Mouse (Mus musculus): ENCODE measurements around the gene Exosc1. TPM values are rescaled to one million over a fixed set of nuclear protein-coding genes. Genes with fewer than 3 reads are reported as not detected.
A peak's percentile ranks its signal among the peaks of the same experiment; 100 is the strongest.

The Exosc1 gene
- polyA plus RNA-seq, 1 experiment: 20.9 TPM

DNA sequence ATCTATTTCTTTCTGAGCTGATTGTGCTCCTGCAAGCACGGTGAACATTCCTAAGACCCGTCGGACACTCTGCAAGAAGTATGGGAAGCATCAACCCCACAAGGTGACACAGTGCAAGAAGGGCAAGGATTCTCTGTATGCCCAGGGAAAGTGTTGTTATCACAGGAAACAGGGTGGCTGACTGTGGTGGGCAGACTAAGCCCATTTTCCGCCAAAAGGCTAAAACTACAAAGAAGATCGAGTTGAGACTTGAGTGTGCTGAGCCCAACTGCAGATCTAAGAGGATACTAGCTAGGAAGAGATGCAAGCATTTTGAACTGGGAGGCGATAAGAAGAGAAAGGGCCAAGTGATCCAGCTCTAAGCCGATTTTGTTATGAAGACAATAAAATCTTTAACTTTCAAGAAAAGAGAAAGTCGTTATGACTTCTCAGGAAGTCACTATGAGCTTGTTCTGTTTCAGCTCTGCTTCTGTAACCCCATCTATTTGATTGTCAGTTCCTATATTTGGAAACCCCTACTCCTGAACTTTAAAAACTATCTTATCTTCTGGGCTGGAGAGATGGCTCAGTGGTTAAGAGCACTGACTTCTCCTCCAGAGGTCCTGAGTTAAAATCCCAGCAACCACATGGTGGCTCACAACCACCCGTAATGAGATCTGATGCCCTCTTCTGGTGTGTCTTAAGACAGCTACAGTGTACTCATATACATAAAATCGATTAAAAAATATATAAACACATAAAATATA is 30.2 kb downstream of the Exosc1 start:
- TF ChIP-seq GATA1 (IDR thresholded peaks at IDR 0.05; ENCODE audit: low read length): no peak

DNA sequence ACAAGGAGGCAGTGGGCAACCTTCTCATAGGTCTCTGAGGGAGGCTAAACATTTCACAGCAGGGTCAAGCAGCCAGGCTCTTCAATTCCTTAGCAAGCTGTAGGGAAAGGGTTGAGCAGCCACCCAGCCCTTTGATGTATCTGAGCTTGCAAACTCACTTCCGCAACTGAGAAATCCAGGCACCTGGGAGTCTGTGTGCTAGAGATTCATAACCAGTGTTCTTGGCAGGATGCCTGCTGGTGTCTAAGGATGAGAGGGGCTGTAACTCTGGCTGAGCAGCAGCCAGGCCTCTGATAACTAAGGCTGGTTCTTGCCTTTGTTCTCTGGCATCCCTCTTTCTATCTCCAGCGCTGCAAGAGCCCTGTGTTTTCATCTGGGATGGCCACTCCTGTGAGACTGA is 31.5 kb downstream of the Exosc1 start:
- TF ChIP-seq GATA1 (IDR thresholded peaks at IDR 0.05; ENCODE audit: low read length): no peak

DNA sequence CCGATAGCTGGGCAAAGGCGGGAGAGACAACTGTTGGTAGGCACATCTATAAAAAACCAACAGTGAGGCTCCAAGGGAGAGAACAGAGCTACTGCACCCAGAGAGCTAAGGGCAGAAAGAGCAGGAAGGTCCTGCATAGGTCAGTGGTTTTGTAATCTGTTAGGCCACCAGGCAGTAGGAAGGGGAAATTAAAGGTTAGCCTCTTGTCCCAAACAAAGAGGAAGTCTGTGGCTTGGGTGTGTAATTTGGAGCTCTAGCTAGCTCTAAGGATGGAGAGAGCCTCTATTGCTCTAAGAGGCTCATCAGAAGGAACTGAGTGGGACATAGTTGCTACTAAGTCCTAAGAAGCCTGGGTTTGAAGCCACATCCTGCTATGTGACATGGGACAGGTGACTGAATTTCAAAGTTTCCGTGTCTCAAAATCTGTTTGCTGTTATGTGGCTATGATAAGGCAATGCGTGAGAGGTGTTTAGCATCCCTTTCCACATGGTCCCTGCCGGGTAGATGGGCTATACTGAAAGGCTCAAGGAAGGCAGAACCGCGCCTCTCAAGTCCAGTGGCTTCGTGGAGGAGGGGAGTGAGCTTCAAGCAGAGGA is 32.6 kb downstream of the Exosc1 start:
- no peak for TF ChIP-seq GATA1 (IDR thresholded peaks at IDR 0.05; ENCODE audit: low read length)

DNA sequence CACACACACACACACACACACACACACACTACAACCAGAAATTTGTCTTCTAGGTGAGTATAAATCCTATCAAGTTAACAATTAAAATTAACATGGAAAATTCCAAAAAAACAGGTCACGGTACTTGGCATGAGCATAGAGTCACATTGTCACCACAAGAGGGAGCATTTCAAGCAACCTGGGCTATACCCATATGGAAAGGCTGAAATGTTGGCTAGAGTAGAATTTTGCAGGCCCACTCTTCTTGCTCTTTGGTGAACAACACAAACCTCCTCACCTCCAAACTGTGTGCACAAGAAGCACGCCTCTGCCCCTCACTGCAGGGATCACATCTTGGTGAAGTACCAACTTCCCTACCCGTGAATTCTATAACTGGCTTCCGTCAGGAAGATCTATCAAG is 34.4 kb downstream of the Exosc1 start:
- no peak for TF ChIP-seq GATA1 (IDR thresholded peaks at IDR 0.05; ENCODE audit: low read length)

DNA sequence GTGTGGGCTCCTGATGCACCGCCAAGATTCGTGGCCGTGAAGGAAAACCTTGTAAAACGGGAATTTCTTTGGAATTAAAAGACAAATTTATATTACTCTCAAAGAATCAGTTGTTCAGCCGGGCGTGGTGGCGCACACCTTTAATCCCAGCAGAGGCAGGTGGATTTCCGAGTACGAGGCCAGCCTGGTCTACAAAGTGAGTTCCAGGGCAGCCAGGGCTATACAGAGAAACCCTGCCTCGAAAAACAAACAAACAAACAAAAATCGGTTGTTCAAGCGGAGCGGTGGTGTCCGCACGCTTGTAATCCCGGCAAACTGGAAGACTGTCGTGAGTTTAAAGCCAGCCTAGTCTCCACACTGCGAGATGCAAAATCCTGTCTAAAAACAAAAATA is 36.9 kb downstream of the Exosc1 start:
- no peak for TF ChIP-seq GATA1 (IDR thresholded peaks at IDR 0.05; ENCODE audit: low read length)

DNA sequence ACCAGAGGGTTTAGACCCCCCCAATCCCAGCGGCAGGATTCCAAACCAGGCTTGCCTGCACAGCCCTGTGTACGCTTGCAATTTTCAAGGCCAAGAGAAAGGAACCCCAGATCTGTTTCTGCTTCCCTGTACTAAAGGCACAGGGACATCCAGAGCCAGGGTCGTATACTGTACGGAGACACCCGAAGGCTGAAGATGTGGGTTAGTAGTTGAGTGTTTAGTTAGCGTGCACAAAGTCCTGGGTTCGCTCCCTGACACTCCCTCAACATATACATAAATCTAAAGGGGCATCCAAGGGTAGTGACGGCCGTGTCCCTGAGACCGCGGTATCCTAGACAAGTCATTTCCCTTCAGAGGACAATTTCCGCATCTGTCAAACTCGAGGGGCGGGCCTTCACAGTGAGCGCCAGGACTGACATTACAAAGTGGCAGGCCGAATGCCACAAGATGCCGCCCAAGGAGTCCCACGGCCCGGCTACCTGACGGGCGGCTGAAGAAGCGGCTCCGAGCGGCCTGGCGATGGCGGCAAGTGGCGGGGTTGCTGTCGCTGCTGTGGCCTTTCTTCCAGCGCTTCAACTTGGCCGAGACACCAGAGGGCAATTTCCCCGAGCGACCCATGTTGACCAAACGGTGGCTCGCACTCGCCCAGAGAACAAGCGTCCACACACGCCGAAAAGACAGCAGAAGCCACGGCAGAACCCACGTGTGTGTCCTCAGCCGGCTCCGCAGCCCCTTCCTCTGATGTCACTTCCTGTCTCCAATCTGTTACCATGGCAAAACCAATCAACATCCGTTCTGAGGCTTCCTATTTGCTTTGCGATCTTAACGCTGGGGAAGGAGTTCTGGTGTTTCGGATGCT is 37.5 kb downstream of the Exosc1 start, which contains the start of gene Rrp12:
Gene Rrp12 (minus strand): TSS at position 714 of the 859 bp plus-strand sequence.
- TF ChIP-seq GATA1 (IDR thresholded peaks at IDR 0.05; ENCODE audit: low read length): no peak

DNA sequence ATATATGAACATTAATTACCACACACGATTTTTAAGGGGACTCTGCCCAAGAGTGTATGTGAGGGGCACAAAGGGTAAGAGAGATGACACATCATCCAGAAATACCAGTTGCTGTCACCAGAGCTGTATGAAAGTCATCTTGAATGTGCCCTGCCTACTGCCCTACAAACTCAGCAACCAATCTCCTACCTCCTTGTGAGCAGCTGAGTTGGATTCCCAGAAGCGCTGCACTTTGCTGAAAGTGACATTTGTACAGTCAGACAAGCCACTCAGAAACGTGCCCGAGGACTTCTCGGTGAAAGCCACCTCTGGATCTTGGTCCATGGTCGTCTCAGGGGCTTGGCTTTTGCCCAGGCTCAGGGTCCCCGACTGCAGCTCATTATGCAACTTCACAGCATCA is 38.3 kb downstream of the Exosc1 start:
- TF ChIP-seq GATA1 (IDR thresholded peaks at IDR 0.05; ENCODE audit: low read length): no peak

DNA sequence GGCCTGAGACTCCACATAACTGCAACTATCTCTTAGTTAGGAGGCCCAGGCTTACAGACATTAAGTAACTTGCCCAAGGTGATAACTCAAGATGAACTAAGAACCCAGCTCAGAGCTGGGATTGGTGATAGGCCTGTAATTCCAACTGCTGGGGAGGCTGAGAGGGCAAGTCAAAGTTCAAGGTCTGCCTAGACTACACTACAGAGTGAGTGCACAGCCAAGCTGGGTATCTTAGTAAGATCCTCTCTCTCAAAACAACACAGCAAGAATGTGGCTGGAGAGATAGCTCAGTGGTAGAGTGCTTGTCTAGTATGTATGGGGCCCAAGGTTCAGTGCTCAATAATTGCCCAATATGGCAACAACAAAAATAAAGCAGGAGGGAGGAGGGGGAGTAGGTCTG is 45.0 kb downstream of the Exosc1 start:
- TF ChIP-seq GATA1 (IDR thresholded peaks at IDR 0.05; ENCODE audit: low read length): peak; percentile 86

DNA sequence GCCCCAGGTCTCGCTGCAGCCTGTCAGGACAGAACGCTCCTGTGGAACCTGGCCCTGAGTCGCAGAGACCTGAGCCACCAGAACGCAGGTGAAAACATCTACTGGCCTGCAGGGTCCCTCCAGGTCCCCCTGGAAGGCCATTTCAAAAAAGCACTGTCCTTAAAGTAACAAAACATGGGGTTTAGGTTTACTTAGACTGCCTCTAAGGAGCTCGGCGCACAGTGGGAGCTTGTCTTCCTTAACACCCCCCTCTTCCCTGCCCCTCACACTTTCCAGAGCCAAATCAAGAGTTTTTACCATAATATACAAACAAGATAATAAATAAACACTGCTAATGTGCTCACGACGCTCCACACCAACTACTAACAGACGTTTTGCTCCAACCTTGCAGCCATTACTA is 49.3 kb downstream of the Exosc1 start:
- TF ChIP-seq GATA1 (IDR thresholded peaks at IDR 0.05; ENCODE audit: low read length): no peak

DNA sequence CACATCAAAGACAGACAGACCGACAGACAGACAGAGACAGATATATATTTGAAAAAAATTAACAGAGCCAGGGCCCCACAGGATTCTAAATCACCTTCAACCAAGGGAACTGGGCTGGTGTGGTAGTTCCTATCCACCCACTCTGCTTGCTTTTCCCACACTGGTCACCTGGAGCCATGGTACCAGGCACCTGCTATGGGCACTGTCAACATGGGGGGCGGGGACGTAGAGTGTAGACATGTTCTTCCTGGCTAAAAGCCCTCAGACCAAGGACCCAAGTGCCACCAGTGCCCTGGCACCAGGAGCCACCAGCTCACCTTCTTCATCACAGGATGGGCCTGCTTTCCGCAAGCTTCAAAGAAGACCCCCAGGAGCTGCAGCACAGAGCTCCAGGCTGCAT is 51.4 kb downstream of the Exosc1 start:
- TF ChIP-seq GATA1 (IDR thresholded peaks at IDR 0.05; ENCODE audit: low read length): no peak

DNA sequence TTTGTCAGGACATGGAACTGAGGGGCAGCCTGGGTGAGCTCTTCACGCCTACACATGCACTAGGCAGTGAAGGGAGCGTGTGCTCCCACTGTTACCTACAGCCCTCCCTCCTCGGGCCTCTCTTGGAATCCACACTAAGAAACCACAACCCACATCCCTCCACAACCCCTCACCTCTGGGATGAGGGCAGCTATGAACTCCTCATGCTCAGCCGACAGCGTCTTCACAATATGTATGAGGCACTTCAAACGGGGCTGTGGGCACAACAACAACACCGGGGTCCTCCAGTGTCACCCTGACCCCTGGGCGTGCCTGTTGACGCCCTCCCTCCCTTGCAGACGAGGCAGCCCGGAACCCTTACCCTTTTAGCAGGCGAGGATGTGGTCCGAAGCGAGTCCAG is 58.9 kb downstream of the Exosc1 start:
- TF ChIP-seq GATA1 (IDR thresholded peaks at IDR 0.05; ENCODE audit: low read length): no peak

Other genes with a start within 250 kb of the Exosc1 start
- 0.01 and 0.03 TPM in 2 replicates for gene Slit1, start 189.8 kb downstream of the Exosc1 start, polyA plus RNA-seq (2012)
- 8.4 and 13.1 TPM in 2 replicates for gene Arhgap19, start 131.4 kb downstream of the Exosc1 start, polyA plus RNA-seq (2012)
- 65.6 and 72.2 TPM in 2 replicates for gene Frat1, start 103.5 kb downstream of the Exosc1 start, polyA plus RNA-seq (2012)
- 59.0 and 72.3 TPM in 2 replicates for gene Frat2, start 85.3 kb downstream of the Exosc1 start, polyA plus RNA-seq (2012)
- gene Rrp12, start 37.2 kb downstream of the Exosc1 start, polyA plus RNA-seq (2012): 45.6 and 48.0 TPM in 2 replicates
- 425 and 461 TPM in 2 replicates for gene Pgam1, start 21.5 kb downstream of the Exosc1 start, polyA plus RNA-seq (2012)
- gene Zdhhc16, start 57 bp upstream of the Exosc1 start, polyA plus RNA-seq (2012): 27.4 and 39.9 TPM in 2 replicates
- gene Mms19, start 47.7 kb upstream of the Exosc1 start, polyA plus RNA-seq (2012): 11.9 and 12.0 TPM in 2 replicates
- gene Ubtd1, start 48.3 kb upstream of the Exosc1 start, polyA plus RNA-seq (2012): 2.3 and 2.6 TPM in 2 replicates
- not detected in 2 replicates for gene Ankrd2, start 102.6 kb upstream of the Exosc1 start, polyA plus RNA-seq (2012)
- not detected in 2 replicates for gene Hoga1, start 112.2 kb upstream of the Exosc1 start, polyA plus RNA-seq (2012)
- gene 4933411K16Rik, start 118.8 kb upstream of the Exosc1 start, polyA plus RNA-seq (2012): not detected in 2 replicates
- gene Morn4, start 152.9 kb upstream of the Exosc1 start, polyA plus RNA-seq (2012): 1.4 and 1.6 TPM in 2 replicates
- 17.5 and 18.9 TPM in 2 replicates for gene Pi4k2a, start 157.0 kb upstream of the Exosc1 start, polyA plus RNA-seq (2012)
- gene Avpi1, start 195.6 kb upstream of the Exosc1 start, polyA plus RNA-seq (2012): 81.4 and 107 TPM in 2 replicates
- gene Marveld1, start 214.0 kb upstream of the Exosc1 start, polyA plus RNA-seq (2012): not detected in 2 replicates
- 11.8 and 12.3 TPM in 2 replicates for gene Zfyve27, start 230.5 kb upstream of the Exosc1 start, polyA plus RNA-seq (2012)